Mouse (Mus musculus) activated CD4-positive, CD25-positive, alpha-beta regulatory T cell, adult 9 weeks (primary cell): ENCODE results near the gene Suv39h2. TPM values are rescaled to one million over a fixed set of nuclear protein-coding genes. Genes with fewer than 3 reads are reported as not detected.

Source experiments
- polyA plus RNA-seq: library from polyadenylated mRNA; unstranded; fragments of 100-300 nt; shearing (Covaris generic); gene quantifications from one replicate; pipeline ENCODE4 v1.2.1, GENCODE M21; 2017

The Suv39h2 gene
- polyA plus RNA-seq, result 0.50 TPM

DNA sequence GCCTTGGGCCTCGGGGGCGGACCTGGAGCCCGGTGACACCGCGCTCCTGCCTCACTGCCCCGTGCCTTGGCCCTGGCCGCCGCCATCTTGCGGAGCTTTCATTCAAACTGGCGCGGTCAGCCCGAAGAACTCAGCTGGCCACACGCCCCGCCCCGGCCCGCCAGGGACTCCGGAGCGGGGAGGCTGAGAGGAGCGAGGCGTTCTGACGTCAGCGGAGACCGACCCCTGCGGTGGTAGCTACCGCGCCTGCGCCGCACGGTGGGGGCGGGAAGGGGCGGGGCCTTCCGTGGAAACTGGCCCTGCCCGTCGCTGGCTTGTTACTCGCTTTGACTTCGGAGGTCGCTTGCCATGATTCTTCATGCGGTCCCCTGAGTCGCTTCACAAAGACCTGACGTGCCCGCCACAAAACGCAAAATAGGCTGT is at the start of gene Suv39h2:
Gene Suv39h2 (minus strand): TSS at position 171 of the 423 bp plus-strand sequence.

DNA sequence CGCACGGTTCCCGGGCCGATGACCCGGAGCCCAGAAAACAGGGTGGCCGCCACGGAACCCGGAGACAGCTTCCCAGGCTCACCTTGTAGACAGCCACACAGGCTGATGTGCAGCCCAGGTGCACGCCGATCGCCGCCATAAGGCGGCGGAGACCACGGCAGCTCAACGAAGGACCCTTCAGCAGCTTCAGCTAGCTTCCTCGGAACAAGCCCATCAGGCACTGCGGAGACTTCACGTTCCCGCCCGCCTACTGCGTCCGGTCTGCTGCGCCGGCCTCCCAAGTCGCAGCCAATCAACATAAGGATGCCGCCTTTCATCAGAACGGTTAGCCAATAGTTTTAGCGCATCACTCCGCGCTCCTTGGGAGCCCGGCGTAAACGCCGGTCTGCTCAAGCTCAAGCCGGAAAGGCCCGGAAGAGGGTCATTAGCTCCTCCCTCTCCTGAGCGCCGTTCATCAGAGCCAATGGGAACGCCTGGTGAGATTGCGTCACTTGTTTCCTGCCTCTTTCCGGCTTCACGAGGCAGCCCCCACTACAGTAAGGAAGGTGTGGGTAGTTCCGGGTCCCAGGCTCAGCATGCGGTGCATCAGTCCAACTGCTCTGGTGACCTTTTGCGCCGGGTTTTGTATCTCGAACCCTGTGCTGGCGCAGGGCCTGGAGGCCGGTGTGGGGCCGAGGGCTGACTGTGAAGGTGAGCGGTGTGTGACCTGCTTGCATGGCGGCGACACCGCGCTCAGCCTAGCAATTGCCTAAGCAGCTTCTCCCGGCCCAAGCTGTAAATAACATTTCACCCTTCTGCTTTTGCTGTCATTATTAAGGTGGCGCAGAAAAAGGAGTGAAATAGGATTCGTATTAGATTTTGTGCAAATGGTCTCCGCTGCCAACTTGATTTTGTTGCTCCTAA is 38.0 kb upstream of the Suv39h2 start, which contains the start of the genes Gm45902, Hspa14 and Cdnf:
Gene Gm45902 (minus strand): TSS at position 239 of the 903 bp plus-strand sequence.
Gene Hspa14 (minus strand): TSS at position 263 of the 903 bp plus-strand sequence.
Gene Cdnf (plus strand): TSS at position 479 of the 903 bp plus-strand sequence.

DNA sequence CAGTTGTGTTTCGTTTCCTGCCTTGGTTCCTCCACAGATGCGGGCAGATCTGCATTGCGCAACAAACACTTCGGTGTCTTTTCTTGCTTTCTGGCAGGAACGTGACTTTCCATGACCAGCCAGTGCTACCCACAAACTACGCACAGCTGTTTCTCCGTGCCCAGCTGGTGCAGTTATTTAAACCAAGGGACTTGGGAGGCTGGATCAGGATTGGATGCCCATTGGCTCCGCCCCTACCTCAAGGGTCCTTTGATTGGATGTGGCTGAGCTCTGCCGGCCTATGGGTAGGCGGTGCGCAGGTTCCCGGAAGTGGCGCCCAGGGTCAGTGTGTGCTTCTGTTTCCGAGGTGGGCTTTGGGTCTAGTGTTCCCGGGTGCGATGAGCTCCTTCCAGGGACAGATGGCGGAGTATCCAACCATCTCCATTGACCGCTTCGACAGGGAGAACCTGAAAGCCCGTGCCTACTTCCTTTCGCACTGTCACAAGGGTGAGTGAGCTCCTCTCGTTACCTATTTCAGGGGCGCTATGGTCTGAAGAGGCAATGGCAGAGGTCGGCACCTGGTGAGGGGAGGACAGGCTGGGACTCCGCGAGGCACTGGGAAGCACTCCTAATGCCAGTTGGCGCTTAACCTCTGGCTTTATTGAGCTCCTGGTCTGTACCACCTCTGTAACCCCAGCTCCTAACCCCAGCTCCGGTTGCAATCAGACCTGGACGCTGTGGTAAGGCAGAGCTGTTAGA is 50.8 kb downstream of the Suv39h2 start, which contains the start of gene Dclre1c:
Gene Dclre1c (plus strand): TSS at position 291 of the 738 bp plus-strand sequence.

DNA sequence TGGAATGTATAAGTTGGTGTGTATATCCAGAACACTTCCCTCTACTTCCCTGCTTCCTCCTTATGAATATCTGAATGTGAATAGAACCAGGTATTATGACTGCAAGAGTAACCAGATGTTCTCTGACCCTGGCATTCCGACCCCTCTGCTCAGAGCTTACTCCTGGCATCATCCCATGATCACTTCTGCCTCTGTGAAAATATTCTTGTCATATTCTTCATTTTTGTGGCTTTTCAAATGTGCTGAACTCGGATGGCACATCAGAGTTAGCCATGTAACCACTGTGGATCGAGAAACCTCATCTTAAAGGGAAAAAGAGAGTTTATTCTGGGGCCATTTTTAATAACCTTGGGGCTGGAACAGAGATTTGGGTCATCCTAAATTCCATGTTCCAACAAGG is 52.3 kb downstream of the Suv39h2 start, which contains the start of gene Meig1:
Gene Meig1 (minus strand): TSS at position 101 of the 400 bp plus-strand sequence.

Other genes with a start within 250 kb of the Suv39h2 start
- 13.9 TPM for gene Nmt2, start 190.8 kb downstream of the Suv39h2 start, polyA plus RNA-seq
- gene Rpp38, start 142.4 kb downstream of the Suv39h2 start, polyA plus RNA-seq, result 17.7 TPM
- not detected for gene Acbd7, start 138.9 kb downstream of the Suv39h2 start, polyA plus RNA-seq
- not detected for gene Olah, start 77.8 kb downstream of the Suv39h2 start, polyA plus RNA-seq
- not detected for gene Meig1, start 52.4 kb downstream of the Suv39h2 start, polyA plus RNA-seq
- 27.6 TPM for gene Dclre1c, start 50.9 kb downstream of the Suv39h2 start, polyA plus RNA-seq
- gene Gm45902, start 37.8 kb upstream of the Suv39h2 start, polyA plus RNA-seq, result 6.8 TPM
- 124 TPM for gene Hspa14, start 37.8 kb upstream of the Suv39h2 start, polyA plus RNA-seq
- gene Cdnf, start 38.0 kb upstream of the Suv39h2 start, polyA plus RNA-seq, result 0.35 TPM
- gene Fam107b, start 95.5 kb upstream of the Suv39h2 start, polyA plus RNA-seq, result 476 TPM